In genomic region chr5:77473896-77474486, GRCm38 (mm10) we compare ENCODE assay signal across 16 mouse cellular contexts.
A peak's percentile ranks its signal among the peaks of the same experiment; 100 is the strongest.
DNase-seq lines count a peak whose midpoint lies in the region; ATAC-seq lines count a peak whose summit lies in the region.
"Had no signal": no experiment of that assay in that cellular context is flagged by ENCODE, and none has a peak within 500 bp of the region (broad histone marks: within the 10 kb centered on the region; RNA-seq: fewer than 3 reads in every experiment).

No protein-coding gene starts in this region.

- no peaks in the 10 kb centered on the region for H3K27me3 ChIP-seq in hindbrain, embryonic 15.5 days
- H3K27me3 ChIP-seq in hindbrain, embryonic 11.5 days (ENCODE audit: control insufficient read depth, insufficient read depth, low read length): no peaks in the 10 kb centered on the region
- H3K27me3 ChIP-seq: limb, embryonic 12.5 days; megakaryocyte, embryonic 14.5 days had no signal

- H3K9me3 ChIP-seq in hindbrain, embryonic 15.5 days: no peaks in the 10 kb centered on the region
- no peaks in the 10 kb centered on the region for H3K9me3 ChIP-seq in hindbrain, embryonic 11.5 days (ENCODE audit: control insufficient read depth, low read length)
- H3K9me3 ChIP-seq: limb, embryonic 12.5 days; megakaryocyte, embryonic 14.5 days had no signal

- no peak for DNase-seq in cerebellum, adult 8-10 months
- DNase-seq in hindbrain, embryonic 11.5 days (ENCODE audit: low spot score): no peak
- DNase-seq in right cerebral cortex, adult 18-20 months: peak; percentile 53
- no peak for DNase-seq in right cerebral cortex, postnatal 4 days
- DNase-seq in B cell, adult 2 months: no peak
- DNase-seq: kidney, adult 9 months; kidney, postnatal 4 days; layer of hippocampus, postnatal 36 days; retina, postnatal 1 day; thymus, postnatal 25 days had no signal

- no peak overlapping the region for H3K27ac ChIP-seq in hindbrain, embryonic 15.5 days (replicated peaks)
- H3K27ac ChIP-seq in hindbrain, embryonic 11.5 days (ENCODE audit: low read depth, low read length): no peak overlapping the region
- H3K27ac ChIP-seq: limb, embryonic 12.5 days; liver, embryonic 14.5 days had no signal

- no peak overlapping the region for H3K4me3 ChIP-seq in hindbrain, embryonic 15.5 days
- no peak overlapping the region for H3K4me3 ChIP-seq in hindbrain, embryonic 11.5 days (ENCODE audit: low read depth, low read length)
- H3K4me3 ChIP-seq: limb, embryonic 12.5 days; megakaryocyte, embryonic 14.5 days had no signal

- no peaks in the 10 kb centered on the region for H3K36me3 ChIP-seq in hindbrain, embryonic 15.5 days
- H3K36me3 ChIP-seq in hindbrain, embryonic 11.5 days (ENCODE audit: control insufficient read depth, insufficient read depth, low read length): no peaks in the 10 kb centered on the region
- H3K36me3 ChIP-seq: limb, embryonic 12.5 days had no signal

- ATAC-seq in cerebellum, adult (ENCODE audit: insufficient number of reproducible peaks, low FRiP score, low TSS enrichment): 0 out of 2 replicates have a peak, but pooled peaks have one; percentile 19
- peak; percentile 53 for ATAC-seq in hindbrain, embryonic 15.5 days (ENCODE audit: low FRiP score, low read depth)
- no peak for ATAC-seq in hindbrain, embryonic 11.5 days (ENCODE audit: low FRiP score)
- ATAC-seq: lung, postnatal 0 days had no signal

- no peak overlapping the region for H3K4me2 ChIP-seq in hindbrain, embryonic 15.5 days
- no peak overlapping the region for H3K4me2 ChIP-seq in hindbrain, embryonic 11.5 days (replicated peaks; ENCODE audit: low read depth, low read length)
- H3K4me2 ChIP-seq: limb, embryonic 12.5 days had no signal

- H3K4me1 ChIP-seq in hindbrain, embryonic 15.5 days (replicated peaks): no peaks in the 10 kb centered on the region
- H3K4me1 ChIP-seq in hindbrain, embryonic 11.5 days (replicated peaks; ENCODE audit: control insufficient read depth, insufficient read depth, low read length): no peaks in the 10 kb centered on the region
- H3K4me1 ChIP-seq: limb, embryonic 12.5 days; megakaryocyte, embryonic 14.5 days had no signal

- no peak overlapping the region for H3K9ac ChIP-seq in hindbrain, embryonic 15.5 days
- no peak overlapping the region for H3K9ac ChIP-seq in hindbrain, embryonic 11.5 days (ENCODE audit: low read depth, low read length)
- H3K9ac ChIP-seq: limb, embryonic 12.5 days; liver, embryonic 14.5 days had no signal

- 60% methylated on average over 8 of the region's 8 CpGs for WGBS in hindbrain, embryonic 15.5 days
- 82% methylated on average over 8 of the region's 8 CpGs for WGBS in hindbrain, embryonic 11.5 days
